Mouse (Mus musculus) limb, embryonic 11.5 days (tissue): ENCODE measurements at regions not wholly inside any gene's neighbourhood (a gene's known extent, or its start where the extent isn't known, plus 50 kb on each side); places are given as distances from the start of the nearest gene placed in this dataset.

Experiments
- ATAC-seq: fragments of 200-750 bp; cut with Nextera tagmentation; 2 replicates; pipeline ENCODE4 v1.8.0; 2017; ENCODE audit warnings: low read depth; ENCODE audit not compliant: insufficient number of reproducible peaks, low FRiP score, low TSS enrichment
- DNase-seq: peaks from one replicate; pipeline ENCODE4 v3.0.0-alpha.2; 2015; ENCODE audit warnings: low spot score
- H3K27ac ChIP-seq: fragments of 300-500 bp; sonication (generic); replicated peaks from 2 replicates; pipeline ENCODE4 v1.5.1; 2014; ENCODE audit warnings: low read depth, mild to moderate bottlenecking, low read length
- H3K27me3 ChIP-seq: fragments of 300-500 bp; sonication (generic); 2 replicates; pipeline ENCODE4 v1.6.1; 2014; ENCODE audit warnings: mild to moderate bottlenecking, low read length, mixed read lengths; ENCODE audit not compliant: control insufficient read depth, insufficient read depth
- H3K36me3 ChIP-seq: fragments of 300-500 bp; sonication (generic); 2 replicates; pipeline ENCODE4 v1.6.1; 2014; ENCODE audit warnings: mild to moderate bottlenecking, low read length, moderate library complexity, mixed read lengths; ENCODE audit not compliant: control insufficient read depth, insufficient read depth
- H3K4me1 ChIP-seq: fragments of 300-500 bp; sonication (generic); 2 replicates; pipeline ENCODE4 v1.6.1; 2014; ENCODE audit warnings: low read length, mixed read lengths; ENCODE audit not compliant: control insufficient read depth, insufficient read depth
- H3K4me2 ChIP-seq: fragments of 300-500 bp; sonication (generic); 2 replicates; pipeline ENCODE4 v1.6.1; 2014; ENCODE audit warnings: low read depth, mild to moderate bottlenecking, moderate library complexity; ENCODE audit not compliant: severe bottlenecking
- H3K4me3 ChIP-seq: fragments of 300-500 bp; sonication (generic); 2 replicates; pipeline ENCODE4 v1.5.1; 2014; ENCODE audit warnings: low read depth, low read length
- H3K9ac ChIP-seq: fragments of 300-500 bp; sonication (generic); 2 replicates; pipeline ENCODE4 v1.6.1; 2014; ENCODE audit warnings: mild to moderate bottlenecking, low read length
- H3K9me3 ChIP-seq: fragments of 300-500 bp; sonication (generic); 2 replicates; pipeline ENCODE4 v1.6.1; 2016; ENCODE audit warnings: low read length; ENCODE audit not compliant: control insufficient read depth
- WGBS: fragments of 180-500 bp; shearing (Covaris S2); extraction: QIAGEN DNeasy Blood & Tissue Kit; methylation state at CpG from one replicate; pipeline ENCODE4 v1.1.7; 2014; 5-methylcytosine and 5-hydroxymethylcytosine counted together

- Histone ChIP-seq H3K27ac (no peak overlapping the region), H3K4me1 (no peaks in the 10 kb centered on the region), H3K9ac (no peak overlapping the region), H3K4me3 (no peak overlapping the region), H3K4me2 (no peak overlapping the region), H3K9me3 (no peaks in the 10 kb centered on the region), H3K36me3 (no peaks in the 10 kb centered on the region), H3K27me3 (no peaks in the 10 kb centered on the region)
- DNase-seq (no peak), ATAC-seq (no peak)
- WGBS = 100% methylated on average over 1 of the region's 1 CpGs
Measured at GRCm38 (mm10) chr1:88567198-88567597, 57.3 kb upstream of the Glrp1 start.

GRCm38 (mm10) chr1:88566426-88566825 lies 56.6 kb upstream of the Glrp1 start:
- Histone ChIP-seq H3K9me3 (no peaks in the 10 kb centered on the region), H3K27ac (no peak overlapping the region), H3K4me3 (no peak overlapping the region)

GRCm38 (mm10) chr1:88564825-88565224 lies 55.0 kb upstream of the Glrp1 start:
- H3K27me3 ChIP-seq = no peaks in the 10 kb centered on the region
- DNase-seq (no peak), ATAC-seq (no peak)
- no peak overlapping the region for H3K9ac ChIP-seq
- no peaks in the 10 kb centered on the region for H3K9me3 ChIP-seq
- no peaks in the 10 kb centered on the region for H3K4me1 ChIP-seq
- no peak overlapping the region for H3K4me3 ChIP-seq
- H3K4me2 ChIP-seq = no peak overlapping the region
- H3K36me3 ChIP-seq = no peaks in the 10 kb centered on the region
- no peak overlapping the region for H3K27ac ChIP-seq
- WGBS = 87% methylated on average over 4 of the region's 4 CpGs

More at GRCm38 (mm10) chr1:88566426-88566825, 56.6 kb upstream of the Glrp1 start:
- DNase-seq (no peak), ATAC-seq (no peak)
- no peak overlapping the region for H3K4me2 ChIP-seq
- H3K36me3 ChIP-seq = no peaks in the 10 kb centered on the region
- H3K27me3 ChIP-seq = no peaks in the 10 kb centered on the region
- no peak overlapping the region for H3K9ac ChIP-seq
- H3K4me1 ChIP-seq = no peaks in the 10 kb centered on the region

DNA sequence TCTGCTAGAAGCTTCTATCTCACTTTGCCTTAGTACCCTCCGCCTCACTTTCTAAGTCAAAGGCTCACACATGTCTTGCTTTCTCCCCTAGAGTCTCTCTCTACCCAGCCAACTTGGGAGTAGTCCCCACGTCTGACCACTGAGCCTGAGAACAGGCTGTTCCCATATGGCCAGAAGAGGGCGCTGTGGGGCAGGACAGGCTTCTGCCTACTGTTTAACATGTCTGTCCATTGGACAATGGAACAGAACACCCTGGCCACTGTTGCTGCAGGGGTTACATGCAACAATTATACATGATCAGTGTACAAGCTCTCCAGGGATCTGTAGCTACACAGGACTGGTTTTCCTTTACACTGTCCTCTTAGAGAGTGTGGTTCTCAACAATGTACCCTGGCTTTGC lies 52.5 kb upstream of the Glrp1 start:
- no peak overlapping the region for H3K4me3 ChIP-seq
- H3K9ac ChIP-seq = no peak overlapping the region
- no peak for ATAC-seq
- no peaks in the 10 kb centered on the region for H3K27me3 ChIP-seq
- H3K9me3 ChIP-seq = no peaks in the 10 kb centered on the region
- 33% methylated on average over 3 of the region's 3 CpGs for WGBS
- no peak overlapping the region for H3K27ac ChIP-seq
- DNase-seq = peak; percentile 85
- H3K4me1 ChIP-seq = no peaks in the 10 kb centered on the region
- H3K36me3 ChIP-seq = no peaks in the 10 kb centered on the region
- no peak overlapping the region for H3K4me2 ChIP-seq

GRCm38 (mm10) chr1:88560771-88561170 lies 50.9 kb upstream of the Glrp1 start:
- no peaks in the 10 kb centered on the region for H3K9me3 ChIP-seq
- no peak overlapping the region for H3K4me2 ChIP-seq
- H3K9ac ChIP-seq = no peak overlapping the region
- H3K27me3 ChIP-seq = no peaks in the 10 kb centered on the region
- ATAC-seq (no peak), DNase-seq (no peak)
- no peaks in the 10 kb centered on the region for H3K36me3 ChIP-seq
- no peak overlapping the region for H3K27ac ChIP-seq
- WGBS = 35% methylated on average over 8 of the region's 8 CpGs
- H3K4me3 ChIP-seq = no peak overlapping the region
- no peaks in the 10 kb centered on the region for H3K4me1 ChIP-seq
